Mouse (Mus musculus): ENCODE data around the gene Ift88.

Gene Ift88

GRCm38 (mm10) chr14:57555471-57556070 is 131.7 kb downstream of the Ift88 start:
- DNase-seq (ENCODE audit: low read depth, low spot score): no peak
- H3K27me3 ChIP-seq (ENCODE audit: control insufficient read depth, insufficient read depth, low read length, poor library complexity, severe bottlenecking): no peaks in the 10 kb centered on the region
- H3K36me3 ChIP-seq (ENCODE audit: control insufficient read depth, insufficient read depth, low read length, poor library complexity, severe bottlenecking): no peaks in the 10 kb centered on the region

GRCm38 (mm10) chr14:57556922-57557321 is 133.1 kb downstream of the Ift88 start:
- Histone ChIP-seq H3K36me3 (ENCODE audit: control insufficient read depth, insufficient read depth, low read length, poor library complexity, severe bottlenecking) (no peaks in the 10 kb centered on the region), H3K27me3 (ENCODE audit: control insufficient read depth, insufficient read depth, low read length, poor library complexity, severe bottlenecking) (no peaks in the 10 kb centered on the region)
- no peak for DNase-seq (ENCODE audit: low read depth, low spot score)

GRCm38 (mm10) chr14:57565626-57566025 is 141.8 kb downstream of the Ift88 start:
- DNase-seq (ENCODE audit: low read depth, low spot score): no peak
- Histone ChIP-seq H3K36me3 (ENCODE audit: control insufficient read depth, insufficient read depth, low read length, poor library complexity, severe bottlenecking) (no peaks in the 10 kb centered on the region; the same call in 1 of the 2 replicates), H3K27me3 (ENCODE audit: control insufficient read depth, insufficient read depth, low read length, poor library complexity, severe bottlenecking) (no peaks in the 10 kb centered on the region)

Measured in splenic B cell, adult 2 months (primary cell).